Mouse (Mus musculus) kidney, adult 2 months (tissue): ENCODE measurements at regions not wholly inside any gene's neighbourhood (a gene's known extent, or its start where the extent isn't known, plus 50 kb on each side); places are given as distances from the start of the nearest gene placed in this dataset.

Source experiments
- CTCF ChIP-seq: fragments of 200-500 bp; conservative IDR thresholded peaks from 2 replicates; pipeline ENCODE4 v1.5.1; 2011; ENCODE audit warnings: low read depth, mild to moderate bottlenecking, control low read depth, low read length, moderate library complexity, mixed read lengths; ENCODE audit not compliant: insufficient read depth, insufficient read length
- POLR2A ChIP-seq: fragments of 200-500 bp; IDR thresholded peaks from one replicate; pipeline ENCODE4 v1.6.1; 2011; ENCODE audit warnings: low read depth, low read length, control low read depth

DNA sequence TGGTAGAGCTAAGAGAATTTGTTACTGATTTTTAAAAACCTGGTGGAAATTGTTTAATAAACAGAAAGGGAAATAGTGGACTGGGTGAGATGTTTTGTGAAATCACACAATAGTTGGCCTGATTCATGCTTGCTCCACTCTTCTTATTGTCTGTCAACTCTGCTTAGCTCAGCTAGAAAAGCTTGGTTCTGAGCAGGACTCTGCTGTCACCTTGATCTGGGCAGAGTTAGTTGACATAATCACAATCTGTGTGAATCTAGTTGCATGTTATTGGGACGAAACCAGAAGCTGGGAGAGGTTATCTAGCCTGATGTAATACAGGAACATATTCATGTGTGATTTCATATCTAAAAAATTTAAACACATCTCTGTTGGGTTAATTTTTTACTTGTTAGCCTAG, 456.8 kb downstream of the D3Ertd751e start:
- no peak for TF ChIP-seq POLR2A
- no peak for TF ChIP-seq CTCF
